Mouse (Mus musculus) embryonic stem cell, embryonic (primary cell): ENCODE results near the gene Rnf166.

ENCODE experiments used
- CTCF ChIA-PET, 4 experiments: fragments of 300-600 bp in 2 of 4; fragments of 350-600 bp in 2 of 4; sonication (Branson Sonifier 250); formaldehyde crosslinking; loops; one replicate each; lab custom pipeline; 2022; ENCODE audit warnings: inconsistent platforms in 2 of 4; lab: Charles Lee
- POLR2A ChIA-PET, 4 experiments: fragments of 300-600 bp in 2 of 4; fragments of 350-600 bp in 2 of 4; sonication (Branson Sonifier 250); formaldehyde crosslinking; loops; one replicate each; lab custom pipeline; 2022; ENCODE audit warnings: antibody characterized with exemption in 4 of 4, inconsistent platforms in 1 of 4; lab: Charles Lee

Gene Rnf166

GRCm38 (mm10) chr8:122484831-122485230 lies 9.0 kb upstream of the Rnf166 start:
- CTCF ChIA-PET: no interaction called here
- POLR2A ChIA-PET: interaction anchor here in 2 of 4 experiments (1.0 to 1.6 kb wide), 4 partner anchors 12 to 67 kb away, joined by 3 to 5 read pairs (median 4); partner anchors contain the start of gene Piezo1 (in 1 of the 2)

- CTCF ChIA-PET: no interaction called here
Measured at GRCm38 (mm10) chr8:122483877-122484276, 8.0 kb upstream of the Rnf166 start.

GRCm38 (mm10) chr8:122482448-122482847 lies 6.6 kb upstream of the Rnf166 start:
- ChIA-PET POLR2A (interaction anchor here in 2 of 4 experiments (1.1 to 2.2 kb wide), 10 partner anchors 13 to 92 kb away, joined by 3 to 6 read pairs (median 4); partner anchors contain the start of gene Cdt1 (in 1 of the 2)), CTCF (interaction anchor here in 2 of 4 experiments (1.0 to 1.5 kb wide), 2 partner anchors 16 to 46 kb away, joined by 3 to 4 read pairs; no protein-coding TSS in a partner anchor)

More at GRCm38 (mm10) chr8:122483877-122484276, 8.0 kb upstream of the Rnf166 start:
- POLR2A ChIA-PET: interaction anchor here in 2 of 4 experiments (0.6 to 1.6 kb wide), 7 partner anchors 33 to 81 kb away, joined by 3 to 5 read pairs (median 4); partner anchors contain the start of gene Piezo1 (in 1 of the 2)

GRCm38 (mm10) chr8:122474951-122475560 lies 808 bp downstream of the Rnf166 start:
- ChIA-PET POLR2A (interaction anchor here (0.6 to 2.4 kb wide), 10 partner anchors 10 to 100 kb away, joined by 3 to 11 read pairs (median 4); partner anchors contain the start of genes Mvd (in 1 of the 4) and Snai3 (in 1 of the 4)), CTCF (interaction anchor here in 2 of 4 experiments (0.6 to 0.8 kb wide), 3 partner anchors 14 to 60 kb away, joined by 3 to 8 read pairs (median 3); partner anchors contain the start of gene Mvd (in 1 of the 2))

- POLR2A ChIA-PET: interaction anchor here in 2 of 4 experiments (1.2 to 2.0 kb wide), 3 partner anchors 30 to 101 kb away, joined by 3 to 5 read pairs (median 5); partner anchors contain the start of gene Mvd (in 1 of the 2)
- CTCF ChIA-PET: no interaction called here
Measured at GRCm38 (mm10) chr8:122473911-122474421, 1.9 kb downstream of the Rnf166 start.

- ChIA-PET POLR2A (interaction anchor here in 3 of 4 experiments (0.6 to 2.8 kb wide), 5 partner anchors 27 to 520 kb away, joined by 3 to 12 read pairs (median 3); partner anchors contain the start of gene Mvd (in 1 of the 3)), CTCF (no interaction called here)
Measured at GRCm38 (mm10) chr8:122470691-122471090, 5.2 kb downstream of the Rnf166 start.

GRCm38 (mm10) chr8:122469965-122470364 lies 5.9 kb downstream of the Rnf166 start:
- CTCF ChIA-PET: no interaction called here
- POLR2A ChIA-PET: interaction anchor here in 1 of 4 experiments (0.8 to 2.8 kb wide), 5 partner anchors 10 to 519 kb away, joined by 3 to 12 read pairs (median 5); partner anchors contain the start of genes Cyba, Mvd and Snai3

- CTCF ChIA-PET: interaction anchor here in 1 of 4 experiments (0.5 kb wide), 1 partner anchor 546 kb away, joined by 12 read pairs; no protein-coding TSS in a partner anchor
- POLR2A ChIA-PET: interaction anchor here in 2 of 4 experiments (0.7 to 2.8 kb wide), 6 partner anchors 9 to 519 kb away, joined by 3 to 12 read pairs (median 4); partner anchors contain the start of genes Cyba (in 1 of the 2), Mvd (in 1 of the 2) and Snai3 (in 1 of the 2)
Measured at GRCm38 (mm10) chr8:122469407-122469806, 6.5 kb downstream of the Rnf166 start.

- ChIA-PET POLR2A (interaction anchor here in 1 of 4 experiments (1.2 kb wide), 1 partner anchor 89 kb away, joined by 3 read pairs; no protein-coding TSS in a partner anchor), CTCF (no interaction called here)
Measured at GRCm38 (mm10) chr8:122467816-122468215, 8.0 kb downstream of the Rnf166 start.

GRCm38 (mm10) chr8:122464985-122465384 lies 10.9 kb downstream of the Rnf166 start:
- POLR2A ChIA-PET: interaction anchor here in 2 of 4 experiments (0.6 to 6.8 kb wide), 8 partner anchors 10 to 359 kb away, joined by 3 to 91 read pairs (median 5); partner anchors contain the start of gene Mvd (in 2 of the 2)
- CTCF ChIA-PET: no interaction called here

- POLR2A ChIA-PET: interaction anchor here in 3 of 4 experiments (0.7 to 6.8 kb wide), 8 partner anchors 11 to 216 kb away, joined by 3 to 91 read pairs (median 6); partner anchors contain the start of genes Mvd (in 2 of the 3) and Cyba (in 1 of the 3)
Measured at GRCm38 (mm10) chr8:122463651-122464640, 11.9 kb downstream of the Rnf166 start.

GRCm38 (mm10) chr8:122462510-122462909 lies 13.4 kb downstream of the Rnf166 start:
- ChIA-PET POLR2A (interaction anchor here in 2 of 4 experiments (0.6 to 6.8 kb wide), 7 partner anchors 9 to 511 kb away, joined by 3 to 91 read pairs (median 4); partner anchors contain the start of genes Mvd (in 2 of the 2) and Cyba (in 1 of the 2)), CTCF (interaction anchor here in 2 of 4 experiments (0.6 to 1.0 kb wide), 2 partner anchors 155 to 193 kb away, joined by 3 read pairs; no protein-coding TSS in a partner anchor)

More at GRCm38 (mm10) chr8:122463651-122464640, 11.9 kb downstream of the Rnf166 start:
- CTCF ChIA-PET: interaction anchor here in 1 of 4 experiments (0.7 kb wide), 1 partner anchor 22 kb away, joined by 3 read pairs; no protein-coding TSS in a partner anchor

- ChIA-PET CTCF (interaction anchor here in 3 of 4 experiments (0.5 to 1.0 kb wide), 3 partner anchors 13 to 192 kb away, joined by 3 to 8 read pairs (median 3); no protein-coding TSS in a partner anchor), POLR2A (interaction anchor here in 2 of 4 experiments (0.7 to 6.8 kb wide), 13 partner anchors 8 to 178 kb away, joined by 3 to 91 read pairs (median 4); partner anchors contain the start of genes Mvd (in 2 of the 2), Cdt1 (in 1 of the 2) and Cyba (in 1 of the 2))
Measured at GRCm38 (mm10) chr8:122461473-122462148, 14.3 kb downstream of the Rnf166 start.

GRCm38 (mm10) chr8:122460524-122461472 lies 15.1 kb downstream of the Rnf166 start, which contains the start of gene Snai3:
TSS of gene Snai3 (minus strand) at chr8:122460733.
- CTCF ChIA-PET: interaction anchor here (0.6 to 1.8 kb wide), 13 partner anchors 8 to 1342 kb away, joined by 3 to 31 read pairs (median 3); partner anchors contain the start of gene Mvd (in 2 of the 4)
- POLR2A ChIA-PET: interaction anchor here in 3 of 4 experiments (0.6 to 6.8 kb wide), 36 partner anchors 8 to 511 kb away, joined by 3 to 91 read pairs (median 3); partner anchors contain the start of genes Mvd (in 2 of the 3), Cdt1 (in 1 of the 3), Cyba (in 1 of the 3) and Galns (in 1 of the 3)
